Mouse (Mus musculus): ENCODE results near the gene Fignl1. TPM values are rescaled to one million over a fixed set of nuclear protein-coding genes. Genes with fewer than 3 reads are reported as not detected.

The Fignl1 gene
- polyA plus RNA-seq, 1 experiment from 2014 or later = 41.8 TPM

DNA sequence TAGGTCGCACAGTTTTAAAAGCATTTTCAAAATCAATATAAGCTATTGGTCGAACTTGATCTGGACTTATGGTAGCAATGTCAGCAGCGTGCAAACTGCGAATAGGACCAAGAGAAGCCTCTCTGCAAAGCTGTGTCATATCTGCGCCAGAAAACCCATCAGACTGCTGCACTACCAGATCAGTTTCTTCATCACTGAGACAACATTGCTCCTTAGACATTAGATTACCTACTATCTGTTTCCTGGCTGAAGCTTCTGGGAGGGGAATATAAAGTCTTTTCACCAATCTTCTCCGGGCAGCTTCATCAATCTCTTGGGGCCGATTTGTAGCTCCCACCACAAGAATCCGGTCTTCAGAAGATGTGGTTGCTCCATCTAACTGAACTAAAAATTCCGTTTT, 7.7 kb downstream of the Fignl1 start:
- H3K4me1 ChIP-seq = no peaks in the 10 kb centered on the region
- no peak overlapping the region for H3K4me3 ChIP-seq
- H3K4me2 ChIP-seq = no peak overlapping the region
- H3K27me3 ChIP-seq = no peaks in the 10 kb centered on the region
- no peaks in the 10 kb centered on the region for H3K9me3 ChIP-seq
- peaks cover 38% of the 10 kb centered on the region for H3K36me3 ChIP-seq
- H3K9ac ChIP-seq = no peak overlapping the region
- H3K27ac ChIP-seq = no peak overlapping the region
- WGBS = 92% methylated on average over 9 of the region's 9 CpGs
- no peak for ATAC-seq (ENCODE audit: insufficient number of reproducible peaks, low FRiP score, low TSS enrichment, low read depth)

DNA sequence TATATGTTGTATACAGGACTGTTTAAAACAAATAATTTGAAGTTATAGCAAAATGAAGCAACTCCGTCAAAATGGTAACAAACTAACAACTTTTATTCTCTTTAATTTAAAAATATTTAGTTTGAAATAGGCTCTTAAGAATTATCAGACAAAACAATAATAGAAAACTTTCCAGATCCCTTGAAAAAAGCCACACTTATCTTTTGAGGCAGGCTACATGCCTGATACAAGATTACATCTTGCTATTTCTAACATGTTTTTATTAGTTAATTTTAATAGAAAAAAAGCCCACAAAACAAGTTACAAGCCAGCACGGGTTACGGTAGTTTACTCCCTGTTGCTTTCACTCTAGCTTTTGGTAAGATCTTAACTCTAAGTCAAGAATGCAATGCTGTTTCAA, 8.5 kb downstream of the Fignl1 start:
- H3K9me3 ChIP-seq = no peaks in the 10 kb centered on the region
- WGBS = 69% methylated on average over 3 of the region's 3 CpGs
- H3K4me3 ChIP-seq = no peak overlapping the region
- H3K36me3 ChIP-seq = peaks cover 38% of the 10 kb centered on the region
- no peak for ATAC-seq (ENCODE audit: insufficient number of reproducible peaks, low FRiP score, low TSS enrichment, low read depth)
- no peak overlapping the region for H3K4me2 ChIP-seq
- H3K27ac ChIP-seq = no peak overlapping the region
- H3K27me3 ChIP-seq = no peaks in the 10 kb centered on the region
- no peak overlapping the region for H3K9ac ChIP-seq
- no peaks in the 10 kb centered on the region for H3K4me1 ChIP-seq

- Histone ChIP-seq H3K4me2 (no peak overlapping the region), H3K36me3 (peaks cover 33% of the 10 kb centered on the region), H3K27ac (no peak overlapping the region), H3K9me3 (no peaks in the 10 kb centered on the region), H3K4me3 (no peak overlapping the region), H3K27me3 (no peaks in the 10 kb centered on the region), H3K9ac (no peak overlapping the region), H3K4me1 (no peaks in the 10 kb centered on the region)
- no peak for ATAC-seq (ENCODE audit: insufficient number of reproducible peaks, low FRiP score, low TSS enrichment, low read depth)
- 94% methylated on average over 1 of the region's 1 CpGs for WGBS
Observed at GRCm38 (mm10) chr11:11798690-11799089, 10.1 kb downstream of the Fignl1 start.

DNA sequence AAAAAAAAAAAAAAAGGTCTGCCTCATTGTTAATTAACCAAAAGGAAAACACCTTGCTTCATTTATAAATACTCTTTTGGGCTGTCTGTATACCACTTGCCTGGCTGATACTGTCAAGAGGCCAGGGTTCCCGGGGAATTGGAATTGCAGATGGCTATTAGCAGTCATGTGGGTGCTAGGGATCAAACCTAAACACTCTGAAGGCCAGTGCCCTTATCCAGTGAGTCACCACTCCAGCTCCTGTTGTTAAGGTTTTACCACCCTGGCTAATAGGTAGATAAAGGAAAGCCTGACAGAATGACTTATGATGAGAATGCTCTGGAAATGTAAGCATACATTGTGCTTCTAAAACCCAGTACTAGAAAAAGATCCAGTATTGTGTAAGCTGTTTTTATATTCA, 14.1 kb downstream of the Fignl1 start:
- H3K4me3 ChIP-seq = no peak overlapping the region
- ATAC-seq (ENCODE audit: insufficient number of reproducible peaks, low FRiP score, low TSS enrichment, low read depth) = no peak
- H3K4me1 ChIP-seq = no peaks in the 10 kb centered on the region
- no peaks in the 10 kb centered on the region for H3K27me3 ChIP-seq
- H3K27ac ChIP-seq = no peak overlapping the region
- H3K9me3 ChIP-seq = no peaks in the 10 kb centered on the region
- H3K4me2 ChIP-seq = no peak overlapping the region
- no peak overlapping the region for H3K9ac ChIP-seq
- peaks cover 8% of the 10 kb centered on the region for H3K36me3 ChIP-seq
- WGBS = 49% methylated on average over 1 of the region's 1 CpGs

DNA sequence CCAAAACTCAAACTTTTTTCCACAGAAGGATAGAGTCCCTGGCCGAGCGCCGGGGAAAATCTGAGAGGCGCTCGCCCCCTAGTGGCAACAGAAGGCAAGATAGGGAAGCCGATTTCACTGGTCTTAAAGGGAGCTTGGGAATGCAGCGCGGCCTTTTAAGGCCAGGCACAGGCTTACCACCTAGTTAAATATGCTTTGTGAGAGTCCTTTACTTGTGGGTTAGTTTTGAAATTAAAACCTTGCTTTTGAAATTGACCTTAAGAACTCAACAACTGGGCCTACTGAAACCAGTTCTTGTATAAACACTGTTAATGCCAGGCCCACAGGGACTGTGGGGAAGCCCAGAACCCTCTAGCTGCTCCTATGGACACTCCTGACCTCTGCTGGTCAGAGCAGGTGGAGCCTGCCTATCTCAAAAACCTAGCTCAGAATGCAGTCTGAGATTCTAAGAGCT, 20.2 kb downstream of the Fignl1 start:
- WGBS = 1% methylated on average over 8 of the region's 8 CpGs
- no peak overlapping the region for H3K9ac ChIP-seq
- no peak overlapping the region for H3K4me3 ChIP-seq
- no peaks in the 10 kb centered on the region for H3K4me1 ChIP-seq
- H3K36me3 ChIP-seq = no peaks in the 10 kb centered on the region
- peak overlapping the region; percentile 31 for H3K4me2 ChIP-seq
- no peaks in the 10 kb centered on the region for H3K9me3 ChIP-seq
- H3K27me3 ChIP-seq = no peaks in the 10 kb centered on the region
- H3K27ac ChIP-seq = no peak overlapping the region
- peak; percentile 76 for ATAC-seq (ENCODE audit: insufficient number of reproducible peaks, low FRiP score, low TSS enrichment, low read depth)

DNA sequence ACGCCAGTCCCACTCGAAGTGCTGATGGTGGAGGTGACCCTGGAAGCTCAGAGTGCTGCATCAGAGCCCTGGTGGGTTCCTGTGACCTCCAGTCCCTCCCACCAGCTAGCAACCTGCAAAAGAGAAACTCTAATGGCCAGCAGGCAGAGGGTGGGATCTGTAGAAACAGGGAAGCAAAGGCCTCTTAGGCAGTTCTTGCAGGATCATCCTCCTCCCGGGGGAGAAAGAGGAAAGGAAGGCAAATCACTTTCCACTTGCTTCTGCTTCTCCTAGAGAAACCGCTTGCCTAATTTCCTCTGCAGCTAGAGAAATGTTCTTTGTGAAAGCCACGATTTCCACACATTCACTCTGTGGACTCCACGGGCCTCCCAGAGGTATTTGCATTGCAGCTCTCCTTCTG, 23.3 kb downstream of the Fignl1 start:
- no peaks in the 10 kb centered on the region for H3K27me3 ChIP-seq
- no peaks in the 10 kb centered on the region for H3K4me1 ChIP-seq
- 65% methylated on average over 6 of the region's 6 CpGs for WGBS
- H3K9ac ChIP-seq = no peak overlapping the region
- no peaks in the 10 kb centered on the region for H3K9me3 ChIP-seq
- ATAC-seq (ENCODE audit: insufficient number of reproducible peaks, low FRiP score, low TSS enrichment, low read depth) = no peak
- no peak overlapping the region for H3K4me2 ChIP-seq
- H3K4me3 ChIP-seq = no peak overlapping the region
- H3K36me3 ChIP-seq = no peaks in the 10 kb centered on the region
- H3K27ac ChIP-seq = no peak overlapping the region

GRCm38 (mm10) chr11:11781728-11782127, 27.0 kb downstream of the Fignl1 start:
- Histone ChIP-seq H3K27ac (no peak overlapping the region), H3K36me3 (no peaks in the 10 kb centered on the region), H3K4me3 (no peak overlapping the region), H3K9ac (no peak overlapping the region), H3K9me3 (no peaks in the 10 kb centered on the region), H3K4me2 (no peak overlapping the region), H3K4me1 (no peaks in the 10 kb centered on the region), H3K27me3 (no peaks in the 10 kb centered on the region)
- WGBS = 77% methylated on average over 8 of the region's 8 CpGs
- ATAC-seq (ENCODE audit: insufficient number of reproducible peaks, low FRiP score, low TSS enrichment, low read depth) = no peak

- no peaks in the 10 kb centered on the region for H3K36me3 ChIP-seq
- H3K4me3 ChIP-seq = no peak overlapping the region
- H3K4me1 ChIP-seq = no peaks in the 10 kb centered on the region
- WGBS = 90% methylated on average over 6 of the region's 6 CpGs
- no peaks in the 10 kb centered on the region for H3K27me3 ChIP-seq
- H3K9ac ChIP-seq = no peak overlapping the region
- ATAC-seq (ENCODE audit: insufficient number of reproducible peaks, low FRiP score, low TSS enrichment, low read depth) = no peak
- H3K9me3 ChIP-seq = no peaks in the 10 kb centered on the region
- H3K4me2 ChIP-seq = no peak overlapping the region
- H3K27ac ChIP-seq = no peak overlapping the region
Observed at GRCm38 (mm10) chr11:11778345-11778744, 30.4 kb downstream of the Fignl1 start.

- H3K9ac ChIP-seq = no peak overlapping the region
- no peak for ATAC-seq (ENCODE audit: insufficient number of reproducible peaks, low FRiP score, low TSS enrichment, low read depth)
- H3K4me2 ChIP-seq = no peak overlapping the region
- WGBS = 83% methylated on average over 2 of the region's 2 CpGs
- no peaks in the 10 kb centered on the region for H3K9me3 ChIP-seq
- H3K4me1 ChIP-seq = no peaks in the 10 kb centered on the region
- no peak overlapping the region for H3K27ac ChIP-seq
- no peaks in the 10 kb centered on the region for H3K36me3 ChIP-seq
- no peaks in the 10 kb centered on the region for H3K27me3 ChIP-seq
- no peak overlapping the region for H3K4me3 ChIP-seq
Observed at GRCm38 (mm10) chr11:11777796-11778195, 31.0 kb downstream of the Fignl1 start.

DNA sequence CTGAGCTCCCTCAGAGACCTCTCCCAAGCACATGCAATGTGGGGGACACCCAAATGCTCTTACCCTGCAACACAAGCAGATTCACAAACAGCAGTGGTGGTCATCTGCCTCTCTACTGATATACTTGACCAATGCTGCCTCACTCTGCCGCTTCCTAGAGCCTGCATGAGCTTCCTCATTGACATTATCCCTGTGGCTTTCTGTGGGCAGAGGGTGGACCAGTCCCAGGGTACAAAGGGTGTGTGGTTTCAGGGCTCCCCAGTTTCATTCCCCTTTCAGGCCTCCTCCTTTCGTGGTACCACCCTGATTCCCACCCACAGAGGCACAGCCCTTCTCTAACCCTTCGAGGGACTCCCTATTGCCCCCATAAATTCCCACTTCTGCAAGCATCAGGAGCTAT, 31.5 kb downstream of the Fignl1 start:
- H3K4me1 ChIP-seq = no peaks in the 10 kb centered on the region
- ATAC-seq (ENCODE audit: insufficient number of reproducible peaks, low FRiP score, low TSS enrichment, low read depth) = no peak
- no peaks in the 10 kb centered on the region for H3K9me3 ChIP-seq
- no peak overlapping the region for H3K4me2 ChIP-seq
- H3K9ac ChIP-seq = no peak overlapping the region
- no peak overlapping the region for H3K27ac ChIP-seq
- H3K4me3 ChIP-seq = no peak overlapping the region
- H3K36me3 ChIP-seq = no peaks in the 10 kb centered on the region
- 64% methylated on average over 3 of the region's 3 CpGs for WGBS
- no peaks in the 10 kb centered on the region for H3K27me3 ChIP-seq

- Histone ChIP-seq H3K9ac (no peak overlapping the region), H3K4me1 (no peaks in the 10 kb centered on the region), H3K9me3 (no peaks in the 10 kb centered on the region), H3K4me2 (no peak overlapping the region), H3K27ac (no peak overlapping the region), H3K27me3 (no peaks in the 10 kb centered on the region), H3K4me3 (no peak overlapping the region), H3K36me3 (no peaks in the 10 kb centered on the region)
- ATAC-seq (ENCODE audit: insufficient number of reproducible peaks, low FRiP score, low TSS enrichment, low read depth) = no peak
- WGBS = 81% methylated on average over 7 of the region's 7 CpGs
Observed at GRCm38 (mm10) chr11:11776822-11777174, 32.0 kb downstream of the Fignl1 start.

- Histone ChIP-seq H3K9ac (no peak overlapping the region), H3K9me3 (no peaks in the 10 kb centered on the region), H3K4me3 (no peak overlapping the region), H3K4me2 (no peak overlapping the region), H3K36me3 (no peaks in the 10 kb centered on the region), H3K4me1 (no peaks in the 10 kb centered on the region), H3K27ac (no peak overlapping the region), H3K27me3 (no peaks in the 10 kb centered on the region)
- whole genome bisulfite sequencing = 74% methylated on average over 4 of the region's 4 CpGs
- no peak for ATAC-seq (ENCODE audit: insufficient number of reproducible peaks, low FRiP score, low TSS enrichment, low read depth)
Observed at GRCm38 (mm10) chr11:11776071-11776821, 32.5 kb downstream of the Fignl1 start.

- H3K36me3 ChIP-seq = no peaks in the 10 kb centered on the region
- H3K9me3 ChIP-seq = no peaks in the 10 kb centered on the region
- no peak overlapping the region for H3K4me2 ChIP-seq
- no peak overlapping the region for H3K4me3 ChIP-seq
- no peaks in the 10 kb centered on the region for H3K4me1 ChIP-seq
- H3K27ac ChIP-seq = no peak overlapping the region
- 88% methylated on average over 5 of the region's 5 CpGs for WGBS
- ATAC-seq (ENCODE audit: insufficient number of reproducible peaks, low FRiP score, low TSS enrichment, low read depth) = no peak
- no peak overlapping the region for H3K9ac ChIP-seq
- H3K27me3 ChIP-seq = no peaks in the 10 kb centered on the region
Observed at GRCm38 (mm10) chr11:11774893-11775292, 33.9 kb downstream of the Fignl1 start.

All from limb, embryonic 15.5 days (tissue).